Mouse (Mus musculus): ENCODE measurements around the gene Smad3. TPM values are rescaled to one million over a fixed set of nuclear protein-coding genes. Genes with fewer than 3 reads are reported as not detected.

Gene Smad3
- polyA plus RNA-seq, 1 experiment from 2014 or later = 5.4 TPM

- no peak overlapping the region for H3K9ac ChIP-seq (ENCODE audit: low read length)
- DNase-seq (ENCODE audit: low spot score) (no peak), ATAC-seq (no peak)
- no peak overlapping the region for H3K4me3 ChIP-seq (ENCODE audit: low read depth, low read length)
- no peak overlapping the region for H3K4me2 ChIP-seq (ENCODE audit: low read length)
- H3K36me3 ChIP-seq (ENCODE audit: control insufficient read depth, insufficient read depth, low read length) = no peaks in the 10 kb centered on the region
- no peaks in the 10 kb centered on the region; the same call in 1 of the 2 replicates for H3K4me1 ChIP-seq (ENCODE audit: control insufficient read depth, insufficient read depth, low read length)
- 84% methylated on average over 3 of the region's 3 CpGs for WGBS
- no peak overlapping the region for H3K27ac ChIP-seq (ENCODE audit: low read depth, low read length)
- no peaks in the 10 kb centered on the region for H3K9me3 ChIP-seq (replicated peaks; ENCODE audit: control insufficient read depth, low read length)
- H3K27me3 ChIP-seq (replicated peaks; ENCODE audit: control insufficient read depth, insufficient read depth, low read length) = no peaks in the 10 kb centered on the region
Measured at GRCm38 (mm10) chr9:63673494-63673805, 84.3 kb downstream of the Smad3 start.

GRCm38 (mm10) chr9:63672797-63673493 lies 84.8 kb downstream of the Smad3 start:
- WGBS = 63% methylated on average over 8 of the region's 8 CpGs
- DNase-seq (ENCODE audit: low spot score) = no peak
- H3K4me2 ChIP-seq (ENCODE audit: low read length) = no peak overlapping the region
- no peaks in the 10 kb centered on the region for H3K36me3 ChIP-seq (ENCODE audit: control insufficient read depth, insufficient read depth, low read length)
- H3K9ac ChIP-seq (ENCODE audit: low read length) = no peak overlapping the region
- no peaks in the 10 kb centered on the region for H3K9me3 ChIP-seq (replicated peaks; ENCODE audit: control insufficient read depth, low read length)
- no peak for ATAC-seq
- H3K27me3 ChIP-seq (replicated peaks; ENCODE audit: control insufficient read depth, insufficient read depth, low read length) = no peaks in the 10 kb centered on the region
- no peaks in the 10 kb centered on the region; the same call in 1 of the 2 replicates for H3K4me1 ChIP-seq (ENCODE audit: control insufficient read depth, insufficient read depth, low read length)
- no peak overlapping the region for H3K27ac ChIP-seq (ENCODE audit: low read depth, low read length)
- H3K4me3 ChIP-seq (ENCODE audit: low read depth, low read length) = no peak overlapping the region

GRCm38 (mm10) chr9:63669816-63670215 lies 88.0 kb downstream of the Smad3 start:
- H3K36me3 ChIP-seq (ENCODE audit: control insufficient read depth, insufficient read depth, low read length) = no peaks in the 10 kb centered on the region
- DNase-seq (ENCODE audit: low spot score) (no peak), ATAC-seq (no peak)
- no peak overlapping the region for H3K4me2 ChIP-seq (ENCODE audit: low read length)
- 97% methylated on average over 7 of the region's 7 CpGs for WGBS
- H3K9me3 ChIP-seq (replicated peaks; ENCODE audit: control insufficient read depth, low read length) = no peaks in the 10 kb centered on the region
- no peaks in the 10 kb centered on the region for H3K27me3 ChIP-seq (replicated peaks; ENCODE audit: control insufficient read depth, insufficient read depth, low read length)
- no peak overlapping the region for H3K4me3 ChIP-seq (ENCODE audit: low read depth, low read length)
- no peak overlapping the region for H3K27ac ChIP-seq (ENCODE audit: low read depth, low read length)
- no peak overlapping the region for H3K9ac ChIP-seq (ENCODE audit: low read length)
- H3K4me1 ChIP-seq (ENCODE audit: control insufficient read depth, insufficient read depth, low read length) = peaks cover 17% of the 10 kb centered on the region

GRCm38 (mm10) chr9:63668621-63669020 lies 89.2 kb downstream of the Smad3 start:
- Histone ChIP-seq H3K36me3 (ENCODE audit: control insufficient read depth, insufficient read depth, low read length) (no peaks in the 10 kb centered on the region), H3K9me3 (replicated peaks; ENCODE audit: control insufficient read depth, low read length) (no peaks in the 10 kb centered on the region), H3K9ac (ENCODE audit: low read length) (no peak overlapping the region), H3K27me3 (replicated peaks; ENCODE audit: control insufficient read depth, insufficient read depth, low read length) (no peaks in the 10 kb centered on the region), H3K27ac (ENCODE audit: low read depth, low read length) (no peak overlapping the region), H3K4me3 (ENCODE audit: low read depth, low read length) (no peak overlapping the region), H3K4me2 (ENCODE audit: low read length) (no peak overlapping the region), H3K4me1 (ENCODE audit: control insufficient read depth, insufficient read depth, low read length) (peaks cover 17% of the 10 kb centered on the region)
- 79% methylated on average over 1 of the region's 1 CpGs for WGBS
- DNase-seq (ENCODE audit: low spot score) (no peak), ATAC-seq (no peak)

GRCm38 (mm10) chr9:63667373-63667724 lies 90.4 kb downstream of the Smad3 start:
- DNase-seq (ENCODE audit: low spot score) (no peak), ATAC-seq (no peak; the same call in 1 of the 2 replicates)
- H3K4me1 ChIP-seq (ENCODE audit: control insufficient read depth, insufficient read depth, low read length) = peaks cover 17% of the 10 kb centered on the region
- H3K4me2 ChIP-seq (ENCODE audit: low read length) = no peak overlapping the region
- H3K36me3 ChIP-seq (ENCODE audit: control insufficient read depth, insufficient read depth, low read length) = 0 out of 2 replicates have a peak, but pooled peaks cover 5% of the 10 kb centered on the region
- H3K27ac ChIP-seq (ENCODE audit: low read depth, low read length) = no peak overlapping the region
- H3K4me3 ChIP-seq (ENCODE audit: low read depth, low read length) = no peak overlapping the region
- no peak overlapping the region for H3K9ac ChIP-seq (ENCODE audit: low read length)
- H3K27me3 ChIP-seq (replicated peaks; ENCODE audit: control insufficient read depth, insufficient read depth, low read length) = no peaks in the 10 kb centered on the region
- WGBS = 78% methylated on average over 8 of the region's 8 CpGs
- no peaks in the 10 kb centered on the region for H3K9me3 ChIP-seq (replicated peaks; ENCODE audit: control insufficient read depth, low read length)

- peaks cover 17% of the 10 kb centered on the region for H3K4me1 ChIP-seq (ENCODE audit: control insufficient read depth, insufficient read depth, low read length)
- DNase-seq (ENCODE audit: low spot score) (peak; percentile 74), ATAC-seq (peak; percentile 55)
- H3K27me3 ChIP-seq (replicated peaks; ENCODE audit: control insufficient read depth, insufficient read depth, low read length) = no peaks in the 10 kb centered on the region
- H3K9ac ChIP-seq (ENCODE audit: low read length) = no peak overlapping the region
- no peak overlapping the region for H3K4me3 ChIP-seq (ENCODE audit: low read depth, low read length)
- no peak overlapping the region for H3K27ac ChIP-seq (ENCODE audit: low read depth, low read length)
- WGBS = 52% methylated on average over 18 of the region's 18 CpGs
- no peaks in the 10 kb centered on the region for H3K9me3 ChIP-seq (replicated peaks; ENCODE audit: control insufficient read depth, low read length)
- H3K4me2 ChIP-seq (ENCODE audit: low read length) = no peak overlapping the region
- H3K36me3 ChIP-seq (ENCODE audit: control insufficient read depth, insufficient read depth, low read length) = 0 out of 2 replicates have a peak, but pooled peaks cover 6% of the 10 kb centered on the region
Measured at GRCm38 (mm10) chr9:63666612-63667372, 91.0 kb downstream of the Smad3 start.

- peak; percentile 64 for DNase-seq (ENCODE audit: low spot score)
- Histone ChIP-seq H3K27me3 (replicated peaks; ENCODE audit: control insufficient read depth, insufficient read depth, low read length) (no peaks in the 10 kb centered on the region), H3K4me1 (ENCODE audit: control insufficient read depth, insufficient read depth, low read length) (peaks cover 17% of the 10 kb centered on the region), H3K27ac (ENCODE audit: low read depth, low read length) (no peak overlapping the region), H3K4me2 (ENCODE audit: low read length) (no peak overlapping the region), H3K9me3 (replicated peaks; ENCODE audit: control insufficient read depth, low read length) (no peaks in the 10 kb centered on the region), H3K9ac (ENCODE audit: low read length) (no peak overlapping the region), H3K36me3 (ENCODE audit: control insufficient read depth, insufficient read depth, low read length) (peaks cover 12% of the 10 kb centered on the region; the same call in 1 of the 2 replicates), H3K4me3 (ENCODE audit: low read depth, low read length) (no peak overlapping the region)
- 35% methylated on average over 13 of the region's 13 CpGs for WGBS
- ATAC-seq = peak; percentile 42
Measured at GRCm38 (mm10) chr9:63664792-63665646, 92.8 kb downstream of the Smad3 start.

GRCm38 (mm10) chr9:63664300-63664745 lies 93.5 kb downstream of the Smad3 start:
- DNase-seq (ENCODE audit: low spot score) (no peak), ATAC-seq (no peak)
- Histone ChIP-seq H3K9me3 (replicated peaks; ENCODE audit: control insufficient read depth, low read length) (no peaks in the 10 kb centered on the region), H3K27me3 (replicated peaks; ENCODE audit: control insufficient read depth, insufficient read depth, low read length) (no peaks in the 10 kb centered on the region), H3K36me3 (ENCODE audit: control insufficient read depth, insufficient read depth, low read length) (peaks cover 12% of the 10 kb centered on the region; the same call in 1 of the 2 replicates), H3K4me3 (ENCODE audit: low read depth, low read length) (no peak overlapping the region), H3K4me1 (ENCODE audit: control insufficient read depth, insufficient read depth, low read length) (peaks cover 19% of the 10 kb centered on the region), H3K27ac (ENCODE audit: low read depth, low read length) (no peak overlapping the region), H3K4me2 (ENCODE audit: low read length) (no peak overlapping the region), H3K9ac (ENCODE audit: low read length) (no peak overlapping the region)
- 64% methylated on average over 2 of the region's 2 CpGs for WGBS

All from forebrain, embryonic 14.5 days (tissue).